Mouse (Mus musculus) kidney, adult 2 months (tissue): ENCODE measurements around the gene Rab3b. TPM values are rescaled to one million over a fixed set of nuclear protein-coding genes. Genes with fewer than 3 reads are reported as not detected.

Source experiments
- DNase-seq: peaks from one replicate; pipeline ENCODE4 v3.0.0; 2021
- H3K27ac ChIP-seq: fragments of 200-500 bp; 2 replicates; pipeline ENCODE4 v1.5.1; 2012; ENCODE audit warnings: low read depth, low read length, control low read depth, inconsistent platforms; ENCODE audit not compliant: insufficient read depth
- H3K27me3 ChIP-seq: fragments of 200-500 bp; replicated peaks from 2 replicates; pipeline ENCODE4 v1.6.1; 2012; ENCODE audit warnings: mild to moderate bottlenecking, moderate library complexity, low read length, inconsistent platforms; ENCODE audit not compliant: control insufficient read depth, insufficient read depth
- H3K36me3 ChIP-seq: fragments of 200-500 bp; 2 replicates; pipeline ENCODE4 v1.6.1; 2012; ENCODE audit warnings: mild to moderate bottlenecking, moderate library complexity, low read length, inconsistent platforms; ENCODE audit not compliant: control insufficient read depth, insufficient read depth
- H3K4me1 ChIP-seq: fragments of 200-500 bp; 2 replicates; pipeline ENCODE4 v1.6.1; 2011; ENCODE audit warnings: low read length; ENCODE audit not compliant: control insufficient read depth, insufficient read depth
- H3K4me3 ChIP-seq: fragments of 200-500 bp; 2 replicates; pipeline ENCODE4 v1.5.1; 2011; ENCODE audit warnings: mild to moderate bottlenecking, low read depth, low read length, control low read depth; ENCODE audit not compliant: insufficient read depth
- CTCF ChIP-seq: fragments of 200-500 bp; conservative IDR thresholded peaks from 2 replicates; pipeline ENCODE4 v1.5.1; 2011; ENCODE audit warnings: low read depth, mild to moderate bottlenecking, control low read depth, low read length, moderate library complexity, mixed read lengths; ENCODE audit not compliant: insufficient read depth, insufficient read length
- POLR2A ChIP-seq: fragments of 200-500 bp; IDR thresholded peaks from one replicate; pipeline ENCODE4 v1.6.1; 2011; ENCODE audit warnings: low read depth, low read length, control low read depth
- WGBS: fragments of 180-500 bp; shearing (Covaris S2); methylation state at CpG from one replicate; pipeline ENCODE4 v1.1.7; 2018; 5-methylcytosine and 5-hydroxymethylcytosine counted together
- polyA plus RNA-seq: library from polyadenylated mRNA; depleted of rRNA; stranded (reverse); fragments of >200 nt; gene quantifications from 2 replicates; pipeline ENCODE4 v1.2.3, GENCODE M21; 2012

Rab3b gene
- polyA plus RNA-seq, 1 experiment: 22.2 TPM

DNA sequence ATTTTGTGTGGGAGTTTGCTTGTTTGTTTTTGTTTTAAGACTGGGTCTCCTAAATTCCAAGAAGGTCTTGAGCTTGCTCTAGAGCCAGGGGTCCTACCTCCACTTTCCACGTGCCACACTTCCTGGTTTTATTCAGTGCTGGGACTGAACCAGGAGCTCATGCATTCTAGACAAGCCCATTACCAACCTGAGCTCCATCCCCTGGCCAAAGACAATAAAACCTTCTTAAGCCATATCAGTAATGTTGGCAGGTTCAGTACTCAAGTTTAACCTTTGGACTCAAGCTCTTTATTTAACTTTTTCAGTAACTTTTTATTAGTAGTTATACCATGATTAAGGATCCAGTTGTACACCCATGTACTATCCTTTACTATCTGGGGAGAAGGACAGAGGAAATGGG is 54.3 kb downstream of the Rab3b start:
- TF ChIP-seq POLR2A: no peak
- no peak for TF ChIP-seq CTCF
- no peaks in the 10 kb centered on the region for H3K4me1 ChIP-seq
- no peaks in the 10 kb centered on the region for H3K36me3 ChIP-seq
- no peak overlapping the region for H3K4me3 ChIP-seq
- WGBS: 71% methylated on average over 1 of the region's 1 CpGs
- H3K27ac ChIP-seq: no peak overlapping the region
- DNase-seq: no peak
- no peaks in the 10 kb centered on the region for H3K27me3 ChIP-seq

DNA sequence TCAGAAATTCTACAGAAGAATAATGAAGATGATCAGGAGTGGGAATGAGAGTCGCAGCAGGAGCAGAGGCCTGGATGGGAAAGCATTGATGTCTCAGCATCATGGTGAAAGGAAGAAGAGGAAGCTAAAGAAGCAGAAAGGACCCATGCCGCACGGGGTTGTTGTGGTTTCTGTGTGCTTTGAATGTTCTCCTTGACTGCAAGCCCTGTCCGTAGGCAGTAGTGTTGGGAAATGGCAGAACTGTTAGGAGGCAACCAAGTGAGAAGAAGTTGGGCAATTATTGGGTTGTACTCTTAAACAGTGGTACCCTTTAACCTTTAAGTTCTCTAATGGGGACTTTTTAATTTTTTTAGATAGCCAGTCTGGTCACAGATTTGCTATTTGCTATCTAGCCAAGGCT is 56.0 kb downstream of the Rab3b start:
- no peaks in the 10 kb centered on the region for H3K4me1 ChIP-seq
- H3K4me3 ChIP-seq: no peak overlapping the region
- H3K27me3 ChIP-seq: no peaks in the 10 kb centered on the region
- DNase-seq: no peak
- WGBS: 88% methylated on average over 4 of the region's 4 CpGs
- TF ChIP-seq POLR2A: no peak
- no peak for TF ChIP-seq CTCF
- H3K36me3 ChIP-seq: no peaks in the 10 kb centered on the region
- no peak overlapping the region for H3K27ac ChIP-seq

DNA sequence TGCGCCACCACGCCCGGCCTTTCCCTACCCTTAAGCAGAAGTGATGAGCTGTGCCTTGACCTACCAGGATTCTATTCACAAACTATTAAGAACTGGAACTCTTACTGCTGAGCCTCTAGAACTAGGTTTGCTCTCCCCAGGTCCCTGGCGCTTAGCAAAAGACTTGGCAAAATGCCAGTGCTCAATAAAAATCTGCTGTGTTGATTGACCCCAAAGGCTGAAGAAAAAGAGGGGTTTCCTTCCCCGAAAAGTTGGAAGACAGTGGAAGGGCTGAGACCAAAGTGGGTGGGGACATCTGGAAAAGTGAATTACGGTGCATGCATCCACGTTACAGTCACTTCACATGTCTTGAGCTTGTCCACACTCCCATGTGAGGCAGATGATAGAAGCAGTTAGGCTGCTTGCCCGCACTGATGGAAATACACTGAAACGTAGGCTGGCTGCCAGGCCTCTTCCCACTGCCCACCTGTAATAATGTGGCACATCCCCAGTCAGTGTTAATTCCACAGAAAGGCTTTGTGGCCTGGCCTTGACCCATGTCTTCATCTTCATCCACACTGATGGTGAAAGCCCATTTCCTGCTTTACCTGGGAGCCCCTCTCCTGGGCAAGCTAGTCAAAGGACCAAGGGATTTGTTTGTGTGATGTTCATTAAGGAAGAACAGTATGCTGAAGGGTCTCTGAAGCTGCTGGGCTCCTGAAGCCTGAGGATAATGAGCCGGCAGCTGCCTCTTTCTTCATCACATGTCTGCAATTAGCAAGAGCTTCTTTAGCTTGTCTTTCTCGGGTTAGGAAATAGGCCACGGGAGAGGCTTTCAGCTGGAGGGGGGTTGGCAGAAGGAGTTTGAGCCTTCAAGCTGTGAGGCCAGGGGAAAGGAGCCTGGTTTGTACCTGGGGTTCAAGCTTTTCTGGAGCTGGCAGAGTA is 59.2 kb downstream of the Rab3b start:
- Histone ChIP-seq H3K4me1 (no peaks in the 10 kb centered on the region), H3K27ac (no peak overlapping the region), H3K27me3 (no peaks in the 10 kb centered on the region), H3K36me3 (no peaks in the 10 kb centered on the region), H3K4me3 (no peak overlapping the region)
- no peak for TF ChIP-seq CTCF
- TF ChIP-seq POLR2A: no peak
- WGBS: 76% methylated on average over 12 of the region's 12 CpGs
- DNase-seq: no peak

DNA sequence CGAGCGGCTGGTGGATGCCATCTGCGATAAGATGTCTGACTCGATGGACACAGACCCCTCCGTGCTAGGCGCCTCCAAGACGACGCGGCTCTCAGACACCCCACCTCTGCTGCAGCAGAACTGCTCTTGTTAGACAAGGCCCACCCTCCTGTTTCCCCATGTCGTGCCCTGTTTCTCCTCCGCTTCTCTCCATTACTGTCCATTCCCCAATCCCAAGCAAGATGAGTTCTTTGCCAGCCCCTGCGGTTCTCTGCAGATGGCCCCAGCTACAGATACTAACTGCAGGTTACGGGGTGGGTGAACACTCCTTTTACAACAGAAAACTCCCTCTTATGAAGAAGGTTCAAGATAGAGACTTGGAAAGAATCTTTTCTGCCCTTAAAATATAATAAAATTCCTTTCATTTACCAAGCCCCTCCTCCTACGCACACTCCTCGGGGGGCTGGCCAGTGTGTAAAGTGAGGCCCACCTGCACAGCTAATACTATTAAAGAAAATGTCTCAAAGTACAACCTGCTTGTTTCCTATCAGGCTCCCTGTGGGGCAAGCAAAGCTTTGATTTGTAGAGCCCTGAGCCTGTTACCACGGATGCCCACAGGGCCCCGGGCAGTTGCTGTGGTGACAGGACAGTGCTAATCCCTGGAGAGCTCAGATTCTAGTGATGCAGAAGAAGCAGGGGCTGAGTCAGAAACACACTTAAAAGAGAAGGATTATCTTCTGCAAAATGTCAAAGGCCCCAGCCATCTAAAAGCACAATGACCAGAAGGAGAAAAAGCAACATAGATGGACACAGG is 62.0 kb downstream of the Rab3b start:
- DNase-seq: no peak
- H3K27ac ChIP-seq: no peak overlapping the region
- no peak overlapping the region for H3K4me3 ChIP-seq
- 88% methylated on average over 17 of the region's 17 CpGs for WGBS
- TF ChIP-seq POLR2A (no peak), CTCF (no peak)
- no peaks in the 10 kb centered on the region for H3K36me3 ChIP-seq
- no peaks in the 10 kb centered on the region for H3K4me1 ChIP-seq
- H3K27me3 ChIP-seq: no peaks in the 10 kb centered on the region

DNA sequence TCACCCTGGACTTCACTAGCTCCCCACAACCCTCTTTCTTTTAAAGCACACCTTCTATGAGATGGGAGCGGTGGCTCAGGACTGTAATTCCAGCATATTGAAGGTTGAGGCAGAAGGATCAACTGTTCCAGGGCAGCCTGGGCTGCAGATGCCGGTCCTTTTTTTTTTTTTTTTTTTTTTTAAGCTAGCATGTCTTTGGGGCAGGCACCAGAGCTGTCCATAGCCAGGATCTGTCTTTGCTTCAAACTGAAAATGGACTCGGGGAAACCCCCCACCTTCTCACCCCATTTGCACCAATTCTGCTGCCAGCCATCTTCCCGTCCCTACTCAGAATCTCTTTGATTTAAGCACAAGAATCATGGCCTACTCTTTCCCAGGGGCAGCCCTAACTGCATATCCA is 63.3 kb downstream of the Rab3b start:
- no peak for DNase-seq
- H3K27me3 ChIP-seq: no peaks in the 10 kb centered on the region
- H3K27ac ChIP-seq: no peak overlapping the region
- H3K4me3 ChIP-seq: no peak overlapping the region
- H3K36me3 ChIP-seq: no peaks in the 10 kb centered on the region
- H3K4me1 ChIP-seq: no peaks in the 10 kb centered on the region
- no peak for TF ChIP-seq CTCF
- TF ChIP-seq POLR2A: no peak
- 95% methylated on average over 4 of the region's 4 CpGs for WGBS

DNA sequence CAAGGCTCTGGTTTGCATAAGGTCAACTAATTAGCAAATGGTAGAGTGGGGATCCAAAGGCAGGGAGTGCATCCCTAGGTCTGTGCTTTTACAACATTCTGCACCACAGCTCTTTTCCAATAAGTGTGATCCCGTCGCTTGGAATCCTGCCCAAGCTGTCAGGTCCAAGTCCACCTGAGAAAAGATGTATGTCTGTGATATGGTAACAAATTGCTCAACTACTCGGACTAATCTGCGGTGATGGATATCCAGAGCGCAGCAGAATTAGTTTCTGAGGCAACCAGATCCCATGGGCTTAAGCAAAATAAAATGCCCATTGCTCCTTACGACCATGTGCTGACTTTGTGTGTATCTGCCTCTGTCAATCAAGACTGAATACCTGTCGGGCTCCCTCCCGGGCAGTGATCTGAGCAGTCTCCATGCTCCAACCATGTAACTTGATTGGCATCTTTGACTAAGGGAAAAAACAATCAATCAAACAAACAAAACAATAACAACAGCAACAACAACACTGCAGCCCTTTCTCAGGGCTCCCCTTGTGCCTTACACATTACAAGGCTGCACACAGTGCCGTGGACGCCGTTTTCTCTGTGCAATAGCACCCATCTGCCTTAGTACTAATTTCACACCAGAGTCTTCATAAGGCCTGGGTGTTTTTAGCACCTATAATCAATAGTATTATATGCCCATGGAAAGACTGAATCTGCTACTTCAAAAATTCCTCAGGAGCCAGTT is 64.3 kb downstream of the Rab3b start:
- Histone ChIP-seq H3K27me3 (no peaks in the 10 kb centered on the region), H3K4me3 (no peak overlapping the region), H3K36me3 (no peaks in the 10 kb centered on the region), H3K4me1 (no peaks in the 10 kb centered on the region), H3K27ac (no peak overlapping the region)
- no peak for TF ChIP-seq POLR2A
- no peak for TF ChIP-seq CTCF
- 82% methylated on average over 11 of the region's 11 CpGs for WGBS
- no peak for DNase-seq

DNA sequence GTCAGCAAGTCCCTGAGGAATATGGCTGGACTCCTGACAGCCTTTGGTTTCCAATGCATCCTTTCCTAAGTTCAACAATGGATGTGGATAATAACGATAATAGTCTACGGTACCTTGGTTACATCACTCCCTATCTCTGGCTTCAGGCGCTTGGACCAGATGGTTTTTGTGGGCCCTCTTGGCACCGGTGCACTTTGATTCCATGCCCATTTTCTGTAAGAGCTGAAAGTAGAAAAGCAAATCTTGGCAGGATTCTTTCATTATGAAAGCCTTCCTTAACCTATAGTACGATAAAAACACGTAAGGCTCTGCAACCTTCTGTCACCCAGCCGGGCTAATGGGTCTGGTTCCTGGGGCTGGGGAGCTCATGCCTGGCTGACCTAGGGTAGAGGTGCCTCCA is 70.3 kb downstream of the Rab3b start:
- no peaks in the 10 kb centered on the region for H3K36me3 ChIP-seq
- H3K4me1 ChIP-seq: no peaks in the 10 kb centered on the region
- no peak overlapping the region for H3K27ac ChIP-seq
- H3K4me3 ChIP-seq: no peak overlapping the region
- no peaks in the 10 kb centered on the region for H3K27me3 ChIP-seq
- no peak for DNase-seq
- TF ChIP-seq POLR2A: no peak
- no peak for TF ChIP-seq CTCF
- 92% methylated on average over 7 of the region's 7 CpGs for WGBS
